Mouse (Mus musculus): ENCODE results near the gene Cwf19l1. TPM values are rescaled to one million over a fixed set of nuclear protein-coding genes. Genes with fewer than 3 reads are reported as not detected.

The Cwf19l1 gene
- polyA plus RNA-seq, 1 experiment = 28.8 TPM

DNA sequence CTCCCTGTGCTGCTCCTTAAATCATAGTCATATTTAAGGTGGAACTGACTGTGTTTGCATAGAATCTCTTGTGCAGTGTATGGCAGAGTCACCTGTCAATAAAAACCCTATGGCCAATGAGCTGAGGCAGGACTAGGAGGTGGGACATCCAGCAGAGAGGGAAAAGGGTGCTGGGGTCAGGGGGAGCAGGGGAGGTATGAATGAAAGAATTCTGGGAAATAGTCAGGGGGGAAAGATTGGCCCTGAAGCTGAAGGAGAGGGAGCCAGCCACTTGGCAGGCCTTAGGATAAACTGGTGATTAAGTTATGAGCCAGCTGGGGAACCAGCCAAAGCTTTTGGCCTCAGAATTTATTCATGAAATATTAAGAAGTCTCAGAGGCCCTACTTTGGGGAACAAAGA is 26.7 kb downstream of the Cwf19l1 start:
- Histone ChIP-seq H3K27ac (ENCODE audit: insufficient read depth, low read length) (no peak overlapping the region), H3K27me3 (ENCODE audit: control insufficient read depth, insufficient read depth, low read length) (no peaks in the 10 kb centered on the region), H3K4me1 (ENCODE audit: control insufficient read depth, insufficient read depth, low read length) (no peaks in the 10 kb centered on the region; the same call in none of the 2 replicates), H3K4me3 (replicated peaks; ENCODE audit: insufficient read depth, low read depth, low read length) (no peak overlapping the region)
- peak in 1 of 2 experiments; percentile 17 for DNase-seq
- no peak for TF ChIP-seq POLR2A (IDR thresholded peaks at IDR 0.05; ENCODE audit: borderline replicate concordance, insufficient read depth, low read length)
- no peak for TF ChIP-seq CTCF (IDR thresholded peaks at IDR 0.05; ENCODE audit: borderline replicate concordance, insufficient read depth, low read depth, low read length)

- Histone ChIP-seq H3K27me3 (ENCODE audit: control insufficient read depth, insufficient read depth, low read length) (no peaks in the 10 kb centered on the region), H3K4me3 (replicated peaks; ENCODE audit: insufficient read depth, low read depth, low read length) (peak overlapping the region; percentile 100), H3K27ac (ENCODE audit: insufficient read depth, low read length) (no peak overlapping the region; the same call in 1 of the 2 replicates), H3K4me1 (ENCODE audit: control insufficient read depth, insufficient read depth, low read length) (no peaks in the 10 kb centered on the region; the same call in none of the 2 replicates)
- TF ChIP-seq POLR2A (IDR thresholded peaks at IDR 0.05; ENCODE audit: borderline replicate concordance, insufficient read depth, low read length) (no peak), CTCF (IDR thresholded peaks at IDR 0.05; ENCODE audit: borderline replicate concordance, insufficient read depth, low read depth, low read length) (no peak)
- no peak for DNase-seq
- WGBS = 24% methylated on average over 22 of the region's 22 CpGs
These were observed 27.8 kb downstream of the Cwf19l1 start for GRCm38 (mm10) chr19:44107661-44108521.

- DNase-seq = peak; percentile 95
- Histone ChIP-seq H3K4me1 (ENCODE audit: control insufficient read depth, insufficient read depth, low read length) (no peaks in the 10 kb centered on the region; the same call in none of the 2 replicates), H3K27me3 (ENCODE audit: control insufficient read depth, insufficient read depth, low read length) (no peaks in the 10 kb centered on the region), H3K27ac (ENCODE audit: insufficient read depth, low read length) (peak within 1 kb of the TSS; percentile 53), H3K4me3 (replicated peaks; ENCODE audit: insufficient read depth, low read depth, low read length) (peak within 1 kb of the TSS; percentile 100)
- no peak for TF ChIP-seq CTCF (IDR thresholded peaks at IDR 0.05; ENCODE audit: borderline replicate concordance, insufficient read depth, low read depth, low read length)
- TF ChIP-seq POLR2A (IDR thresholded peaks at IDR 0.05; ENCODE audit: borderline replicate concordance, insufficient read depth, low read length) = peak; percentile 75
- WGBS = under 1% methylated on average over 67 of the region's 67 CpGs
These were observed 28.6 kb downstream of the Cwf19l1 start, which contains the start of gene Chuk for GRCm38 (mm10) chr19:44106831-44107660. Gene Chuk, minus strand, starts transcription at chr19:44107480.

DNA sequence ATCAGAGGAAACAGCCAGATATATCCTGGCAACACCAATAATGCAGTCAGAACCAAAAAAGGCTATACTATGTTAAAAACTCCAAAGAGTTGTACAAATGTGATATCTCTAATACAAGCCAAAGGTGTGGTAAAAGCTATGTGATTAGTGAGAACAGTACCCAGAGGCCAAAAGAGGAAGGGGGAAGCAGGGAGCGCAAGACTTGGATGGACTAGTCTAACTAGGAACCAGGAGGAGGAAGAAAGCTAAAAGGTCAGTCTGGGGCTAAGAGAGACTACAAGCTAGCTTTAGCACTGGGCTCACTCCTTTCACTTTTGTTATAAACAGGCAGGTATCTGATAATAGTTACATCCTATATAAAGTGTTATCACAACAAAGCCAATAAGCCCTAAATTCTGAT is 31.3 kb downstream of the Cwf19l1 start:
- no peaks in the 10 kb centered on the region for H3K27me3 ChIP-seq (ENCODE audit: control insufficient read depth, insufficient read depth, low read length)
- no peak for DNase-seq
- 89% methylated on average over 1 of the region's 1 CpGs for WGBS
- TF ChIP-seq POLR2A (IDR thresholded peaks at IDR 0.05; ENCODE audit: borderline replicate concordance, insufficient read depth, low read length) (no peak), CTCF (IDR thresholded peaks at IDR 0.05; ENCODE audit: borderline replicate concordance, insufficient read depth, low read depth, low read length) (no peak)
- no peak overlapping the region for H3K27ac ChIP-seq (ENCODE audit: insufficient read depth, low read length)
- no peaks in the 10 kb centered on the region; the same call in none of the 2 replicates for H3K4me1 ChIP-seq (ENCODE audit: control insufficient read depth, insufficient read depth, low read length)
- no peak overlapping the region for H3K4me3 ChIP-seq (replicated peaks; ENCODE audit: insufficient read depth, low read depth, low read length)

DNA sequence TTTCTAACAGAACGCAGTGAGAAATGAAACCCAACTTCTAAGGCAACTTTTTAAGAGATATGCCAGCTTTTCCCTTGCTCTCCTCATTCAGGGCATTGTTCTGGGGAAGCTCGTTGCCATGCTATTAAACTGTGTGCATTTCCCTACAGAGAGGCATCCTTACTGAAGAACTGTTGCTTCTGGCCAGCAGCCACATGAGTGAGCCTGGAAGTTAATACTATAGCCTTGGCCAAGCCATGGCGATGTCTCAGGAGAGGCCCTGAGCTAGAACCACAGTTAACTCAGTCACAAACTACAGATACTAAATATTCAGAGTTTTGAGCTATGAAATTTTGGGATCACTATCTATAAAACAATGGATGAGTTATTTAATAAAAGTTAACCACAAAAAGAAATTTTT is 32.7 kb downstream of the Cwf19l1 start:
- no peak overlapping the region for H3K27ac ChIP-seq (ENCODE audit: insufficient read depth, low read length)
- 49% methylated on average over 3 of the region's 3 CpGs for WGBS
- no peak for DNase-seq
- H3K4me3 ChIP-seq (replicated peaks; ENCODE audit: insufficient read depth, low read depth, low read length) = no peak overlapping the region
- TF ChIP-seq CTCF (IDR thresholded peaks at IDR 0.05; ENCODE audit: borderline replicate concordance, insufficient read depth, low read depth, low read length) = no peak
- no peak for TF ChIP-seq POLR2A (IDR thresholded peaks at IDR 0.05; ENCODE audit: borderline replicate concordance, insufficient read depth, low read length)
- no peaks in the 10 kb centered on the region for H3K27me3 ChIP-seq (ENCODE audit: control insufficient read depth, insufficient read depth, low read length)
- H3K4me1 ChIP-seq (ENCODE audit: control insufficient read depth, insufficient read depth, low read length) = no peaks in the 10 kb centered on the region; the same call in none of the 2 replicates

- no peaks in the 10 kb centered on the region for H3K27me3 ChIP-seq (ENCODE audit: control insufficient read depth, insufficient read depth, low read length)
- TF ChIP-seq CTCF (IDR thresholded peaks at IDR 0.05; ENCODE audit: borderline replicate concordance, insufficient read depth, low read depth, low read length) (no peak), POLR2A (IDR thresholded peaks at IDR 0.05; ENCODE audit: borderline replicate concordance, insufficient read depth, low read length) (no peak)
- H3K4me3 ChIP-seq (replicated peaks; ENCODE audit: insufficient read depth, low read depth, low read length) = no peak overlapping the region
- no peaks in the 10 kb centered on the region; the same call in 1 of the 2 replicates for H3K4me1 ChIP-seq (ENCODE audit: control insufficient read depth, insufficient read depth, low read length)
- H3K27ac ChIP-seq (ENCODE audit: insufficient read depth, low read length) = no peak overlapping the region
- DNase-seq = no peak
These were observed 34.8 kb downstream of the Cwf19l1 start for GRCm38 (mm10) chr19:44100840-44101239.

DNA sequence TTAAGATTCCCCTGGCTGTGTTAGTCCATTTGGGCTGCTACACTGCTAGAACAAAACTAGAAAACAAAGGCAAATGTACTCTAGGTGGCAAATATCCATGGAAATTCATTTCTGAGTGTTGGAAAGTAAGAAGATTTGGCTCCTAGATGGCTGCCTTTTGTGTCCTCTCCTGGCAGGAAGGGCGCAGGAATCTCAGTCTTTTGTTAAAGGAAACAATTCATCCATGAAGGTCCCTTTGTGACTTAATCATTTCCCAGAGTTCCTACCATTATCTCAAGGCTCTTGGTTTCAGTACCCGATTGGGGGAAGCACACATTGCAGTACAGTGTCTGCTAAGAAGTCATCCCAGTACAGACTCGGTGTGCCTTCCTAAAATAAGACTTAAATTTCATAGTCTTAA is 49.4 kb downstream of the Cwf19l1 start:
- no peak overlapping the region for H3K4me3 ChIP-seq (replicated peaks; ENCODE audit: insufficient read depth, low read depth, low read length)
- no peaks in the 10 kb centered on the region for H3K27me3 ChIP-seq (ENCODE audit: control insufficient read depth, insufficient read depth, low read length)
- DNase-seq = no peak
- H3K4me1 ChIP-seq (ENCODE audit: control insufficient read depth, insufficient read depth, low read length) = no peaks in the 10 kb centered on the region
- TF ChIP-seq POLR2A (IDR thresholded peaks at IDR 0.05; ENCODE audit: borderline replicate concordance, insufficient read depth, low read length) (no peak), CTCF (IDR thresholded peaks at IDR 0.05; ENCODE audit: borderline replicate concordance, insufficient read depth, low read depth, low read length) (no peak)
- 13% methylated on average over 3 of the region's 3 CpGs for WGBS
- H3K27ac ChIP-seq (ENCODE audit: insufficient read depth, low read length) = no peak overlapping the region

Data from cerebellum, adult 2 months (tissue).